Mouse (Mus musculus) CH12.LX (cell line): Measurements from ENCODE around the gene Zhx3.

ENCODE experiments used
- CTCF ChIP-seq, 2 experiments: IDR thresholded peaks in 1 of 2; conservative IDR thresholded peaks in 1 of 2; 2 replicates each; pipeline ENCODE4 v1.5.1; 2011 to 2012; ENCODE audit warnings: low read depth in 2 of 2, low read length in 2 of 2, improper control_type of control experiment in 1 of 2, inconsistent platforms in 1 of 2, mild to moderate bottlenecking in 1 of 2, moderate library complexity in 1 of 2
- EP300 ChIP-seq: IDR thresholded peaks from 2 replicates; pipeline ENCODE4 v1.6.1; 2011; ENCODE audit warnings: low read length, improper control_type of control experiment
- ETS1 ChIP-seq: conservative IDR thresholded peaks from 2 replicates; pipeline ENCODE4 v1.6.1; 2012; ENCODE audit warnings: low read depth, mild to moderate bottlenecking, inconsistent platforms, low read length, improper control_type of control experiment, moderate library complexity
- MAFK ChIP-seq: IDR thresholded peaks from 2 replicates; pipeline ENCODE4 v1.6.1; 2011; ENCODE audit warnings: low read length, improper control_type of control experiment; ENCODE audit not compliant: insufficient replicate concordance

GRCm38 (mm10) chr2:160911558-160912201 lies 38.9 kb upstream of the Zhx3 start:
- no peak for TF ChIP-seq MAFK
- TF ChIP-seq CTCF (conservative IDR thresholded peaks at IDR 0.05 in 1 of 2, IDR thresholded peaks at IDR 0.05 in 1 of 2; ENCODE audit: low read depth in 2 of 2, low read length in 2 of 2): no peak
- no peak for TF ChIP-seq ETS1
- no peak for TF ChIP-seq EP300
